Mouse (Mus musculus): ENCODE results near the gene Rcor1.
A peak's percentile ranks its signal among the peaks of the same experiment; 100 is the strongest.

Rcor1 gene

DNA sequence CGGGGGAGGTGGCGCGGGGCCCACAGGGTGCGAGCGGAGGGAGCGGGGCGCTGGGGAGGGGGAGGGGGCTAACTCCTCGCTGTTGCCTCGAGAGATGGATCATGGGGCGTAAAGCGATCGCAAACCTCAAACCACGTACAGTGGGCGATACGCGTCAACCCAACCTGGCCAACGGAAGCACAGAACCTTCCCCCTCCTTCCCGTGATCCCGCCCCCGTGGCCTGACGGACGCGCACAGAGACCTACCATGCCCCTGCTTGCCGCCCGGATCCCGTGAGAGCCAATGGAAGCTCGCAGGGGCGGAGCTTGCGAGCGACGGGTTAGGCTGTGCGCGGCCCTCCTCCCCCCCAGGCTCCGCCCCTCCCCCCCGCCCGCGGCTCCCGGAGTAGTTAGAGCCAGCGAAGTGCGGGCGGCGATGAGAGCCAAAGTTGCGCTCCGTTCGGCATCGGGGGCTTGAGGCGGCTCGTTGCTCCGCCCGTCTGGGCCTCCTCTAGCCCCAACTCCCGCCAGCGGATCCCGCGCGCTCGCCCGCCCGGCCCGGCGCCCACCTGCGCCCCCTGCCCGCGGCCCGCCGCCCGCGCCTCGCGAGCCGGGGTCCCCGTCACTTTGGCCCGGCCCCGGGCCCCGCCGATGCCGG lies at the start of gene Rcor1:
Rcor1 (plus strand) TSS at position 376 of the 637 bp plus-strand sequence.
- peak; percentile 99 for DNase-seq (ENCODE audit: low spot score in 2 of 2)

DNA sequence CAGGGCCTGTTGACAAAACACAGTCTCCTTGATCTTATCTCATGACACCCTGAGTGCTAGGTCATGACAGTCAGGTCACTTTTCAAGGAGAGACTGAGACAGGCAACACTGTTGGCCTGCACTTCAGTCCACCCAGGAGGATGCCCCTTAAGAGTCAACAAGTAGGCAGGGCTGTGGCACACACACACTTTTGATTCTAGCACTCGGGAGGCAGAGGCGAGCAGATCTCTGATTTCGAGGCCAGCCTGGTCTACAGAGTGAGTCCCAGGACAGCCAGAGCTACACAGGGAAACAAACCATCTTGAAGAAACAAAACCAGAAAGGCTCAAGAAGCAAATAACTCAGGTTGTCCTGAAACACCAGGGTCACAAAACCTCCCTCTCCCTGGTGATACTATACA lies 49.7 kb upstream of the Rcor1 start:
- no peak for DNase-seq (ENCODE audit: low spot score in 2 of 2)

DNA sequence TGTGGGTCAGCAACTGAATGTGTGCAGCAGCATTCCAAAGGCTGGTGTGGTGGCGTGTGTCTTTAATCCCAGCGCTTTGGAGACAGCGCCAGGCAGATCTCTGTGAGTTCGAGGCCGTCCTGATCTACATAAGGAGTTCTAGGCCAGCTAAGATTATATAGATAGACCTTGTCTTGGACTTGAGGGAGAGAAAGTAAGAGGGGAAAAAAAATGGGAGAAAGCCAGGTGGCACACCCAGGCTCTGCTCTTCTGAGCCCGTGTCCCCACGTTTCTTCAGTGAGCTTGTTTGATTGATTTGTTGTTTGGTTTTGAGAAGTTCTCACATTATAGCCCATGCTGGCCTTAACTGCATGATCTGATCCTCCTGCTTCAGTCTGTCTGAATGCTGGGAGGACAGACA lies 48.7 kb upstream of the Rcor1 start:
- DNase-seq (ENCODE audit: low spot score in 2 of 2), result no peak

DNA sequence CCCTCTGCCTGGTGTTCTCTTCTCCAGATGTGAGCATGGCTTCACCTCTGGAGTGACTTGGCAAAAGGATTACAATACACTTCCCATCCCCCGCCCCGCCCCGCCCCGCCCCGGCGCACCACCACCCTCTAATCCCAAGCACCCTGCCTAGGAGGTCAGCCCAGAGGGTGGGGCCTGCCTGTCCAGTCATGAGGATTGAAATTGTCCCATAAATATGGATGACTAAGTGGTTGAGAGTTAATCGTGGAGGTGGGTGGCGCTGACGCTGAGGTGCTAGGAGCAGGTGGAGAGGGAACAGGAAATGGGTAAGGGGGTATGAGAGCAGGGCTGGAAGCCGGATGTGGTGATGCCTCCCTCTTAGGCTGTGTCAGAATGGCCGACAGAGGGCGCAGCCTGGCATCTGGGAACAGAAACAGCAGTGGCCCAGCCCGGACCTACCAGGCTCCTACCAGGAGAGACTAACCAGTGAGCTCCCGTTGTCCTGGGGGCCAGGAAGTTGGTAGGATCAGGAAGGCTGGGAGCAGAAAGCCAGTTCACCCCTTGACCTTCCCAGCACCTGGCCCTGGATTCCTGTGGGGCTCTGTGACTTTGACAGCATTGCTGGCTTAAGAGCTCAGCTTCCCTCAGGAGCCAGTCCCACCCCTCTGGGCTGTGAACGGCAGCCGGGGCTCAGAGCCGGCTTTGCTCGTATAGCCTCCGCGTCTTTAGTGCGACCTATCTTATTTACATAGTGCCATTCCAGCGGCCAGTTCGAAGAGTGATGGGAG lies 47.6 kb upstream of the Rcor1 start:
- no peak for DNase-seq (ENCODE audit: low spot score in 2 of 2)

DNA sequence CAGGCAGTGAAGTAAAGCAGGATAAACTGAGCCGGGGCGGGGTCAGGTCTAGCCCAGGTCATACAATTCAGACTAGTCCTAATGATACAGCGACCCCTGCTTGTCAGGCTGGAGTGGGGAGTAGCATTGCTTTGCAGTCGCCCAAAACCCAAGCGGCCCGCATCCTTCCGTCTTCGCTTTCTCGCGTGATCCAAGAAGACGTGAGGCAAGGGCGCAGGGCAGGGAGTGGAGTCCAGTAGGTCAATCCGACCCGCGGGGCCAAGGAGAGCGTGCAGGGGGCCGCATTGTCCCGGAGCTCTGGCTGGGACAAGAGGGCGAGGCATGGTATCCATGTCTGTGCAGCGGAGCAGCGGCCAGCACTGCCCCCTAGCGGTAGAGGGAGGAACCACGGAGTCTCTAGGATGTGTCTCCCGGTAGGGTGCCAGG lies 47.0 kb upstream of the Rcor1 start:
- peak; percentile 72 to 79 for DNase-seq (ENCODE audit: low spot score in 2 of 2)

DNA sequence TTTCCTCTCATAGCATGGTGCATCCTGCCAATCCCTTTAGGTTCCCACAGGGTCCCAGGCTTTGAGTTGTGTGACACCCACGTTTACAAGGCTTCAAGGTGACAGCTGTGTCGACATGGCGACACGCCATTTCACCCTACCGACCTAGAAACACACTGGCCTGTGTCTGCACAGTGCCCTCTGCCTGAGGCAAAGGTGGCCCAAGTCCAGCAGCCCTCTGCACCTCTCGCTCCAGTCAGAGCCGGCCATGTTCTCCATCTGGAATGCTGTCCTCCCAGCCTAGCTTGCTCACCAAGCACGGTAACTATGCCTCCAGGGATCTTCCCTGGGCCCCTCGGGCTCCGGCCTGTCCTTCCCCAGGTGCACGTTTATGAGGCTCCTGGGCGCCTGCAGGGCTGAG lies 46.4 kb upstream of the Rcor1 start:
- no peak for DNase-seq (ENCODE audit: low spot score in 2 of 2)

DNA sequence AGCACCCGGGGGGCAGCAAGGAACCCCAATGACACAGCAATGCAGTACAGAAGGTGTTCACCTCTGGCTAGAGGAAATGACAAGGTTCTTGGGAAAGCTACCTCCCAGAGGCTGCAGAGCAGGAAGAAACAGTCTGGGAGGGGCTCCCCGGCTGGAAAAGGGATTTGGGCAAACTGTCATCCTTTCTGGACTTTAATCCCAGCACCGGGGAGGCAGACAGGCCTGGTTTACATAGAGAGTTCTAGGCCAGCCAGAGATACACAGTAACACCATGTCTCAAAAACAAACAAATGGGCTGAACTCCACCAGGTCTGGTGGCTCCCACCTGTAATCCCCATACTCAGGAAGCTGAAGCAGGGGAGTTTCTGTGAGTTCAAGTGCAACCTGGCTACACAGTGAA lies 45.9 kb upstream of the Rcor1 start:
- no peak for DNase-seq (ENCODE audit: low spot score in 2 of 2)

DNA sequence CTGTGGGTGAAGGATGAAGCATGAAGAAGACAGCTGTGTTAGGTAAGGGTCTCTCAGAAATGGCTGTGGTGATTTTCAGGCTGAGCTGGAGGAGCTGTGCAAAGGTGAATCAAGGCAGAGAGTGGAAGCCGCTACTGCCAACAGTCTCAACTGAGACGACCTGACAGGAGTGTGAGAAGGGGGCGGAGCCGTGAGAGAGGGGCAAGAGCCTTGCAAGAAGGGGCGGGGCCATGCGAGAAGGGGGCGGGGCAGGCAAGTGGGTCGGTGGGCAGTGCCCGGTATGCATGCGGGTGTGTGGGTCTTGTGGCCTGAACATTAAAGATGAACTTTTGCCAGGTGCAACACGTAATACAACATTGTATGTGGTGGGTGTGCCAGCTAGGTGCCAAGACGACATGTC lies 44.5 kb upstream of the Rcor1 start:
- DNase-seq (ENCODE audit: low spot score in 2 of 2), result no peak

DNA sequence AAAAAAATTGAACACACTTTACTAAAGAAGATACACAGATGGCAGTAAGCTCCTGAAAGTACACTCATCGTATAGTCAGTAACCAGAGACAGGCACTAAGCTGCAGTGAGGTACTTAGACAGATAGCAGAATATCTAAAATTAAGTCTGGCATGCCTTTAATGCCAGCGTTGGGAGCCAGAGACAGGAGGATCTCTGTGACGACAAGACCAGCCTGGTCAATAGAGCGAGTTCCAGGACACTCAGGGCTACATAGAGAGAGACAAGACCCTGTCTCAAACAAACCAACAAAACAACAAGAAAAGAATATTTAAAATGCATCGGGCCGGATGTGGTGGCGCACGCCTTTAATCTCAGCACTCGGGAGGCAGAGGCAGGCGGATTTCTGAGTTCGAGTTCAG lies 41.1 kb upstream of the Rcor1 start:
- no peak for DNase-seq (ENCODE audit: low spot score in 2 of 2)

DNA sequence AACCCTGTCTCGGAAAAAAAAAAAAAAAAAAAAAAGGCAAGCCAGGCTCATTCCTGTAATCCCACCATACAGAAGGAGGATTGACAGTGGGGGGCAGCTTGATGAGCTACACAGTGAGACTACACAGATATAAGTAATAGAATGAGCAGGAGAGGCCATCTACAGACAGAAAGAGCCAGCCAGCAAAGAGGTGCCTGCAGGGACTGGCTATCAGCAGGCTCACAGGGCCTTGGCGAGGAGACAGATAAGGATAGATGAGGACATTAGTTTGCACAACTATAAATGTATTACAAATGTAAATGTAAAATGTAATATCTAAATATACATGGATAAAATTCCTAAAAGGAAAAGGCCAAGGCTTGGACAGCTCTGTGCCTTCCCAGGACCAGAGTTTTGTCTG lies 39.3 kb upstream of the Rcor1 start:
- no peak for DNase-seq (ENCODE audit: low spot score in 2 of 2)

DNA sequence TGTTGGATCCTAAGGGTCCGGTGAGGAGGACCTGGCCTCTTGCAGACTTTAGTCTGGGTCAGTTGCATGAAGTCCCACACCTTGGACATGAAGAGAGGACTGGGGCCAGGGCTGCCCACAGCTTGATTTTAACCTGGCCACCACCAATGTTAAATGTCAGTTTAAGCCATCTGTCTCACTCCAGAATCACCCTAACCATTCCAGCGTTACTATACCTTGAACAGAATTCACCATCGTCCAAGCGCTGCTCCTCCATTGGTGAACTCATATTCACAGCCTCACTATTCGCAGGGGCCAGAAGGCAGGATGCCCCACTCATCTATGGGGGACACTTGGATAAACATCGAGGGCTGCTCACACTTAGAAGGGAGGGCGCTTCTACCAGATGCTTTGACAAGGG lies 38.2 kb upstream of the Rcor1 start:
- DNase-seq (ENCODE audit: low spot score in 2 of 2), result no peak

DNA sequence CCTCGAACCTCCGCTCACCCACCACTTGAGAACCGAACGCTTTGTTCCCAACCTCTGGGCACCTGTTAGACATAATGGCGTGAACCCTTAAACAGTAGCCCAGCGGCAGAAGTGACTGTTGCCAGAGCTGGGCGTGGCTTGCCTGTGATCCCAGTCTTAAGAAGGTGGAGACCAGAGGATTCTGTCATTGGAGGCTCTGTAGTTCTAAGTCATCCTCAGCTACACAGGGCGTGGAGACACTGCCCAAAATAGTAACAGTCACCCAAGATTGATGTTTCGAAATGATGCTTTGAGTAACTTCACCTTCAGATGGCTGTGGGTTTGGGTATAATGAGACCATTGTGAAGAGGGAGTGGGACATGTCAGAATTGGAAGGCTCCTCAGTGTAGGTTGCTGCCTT lies 35.0 kb upstream of the Rcor1 start:
- no peak for DNase-seq (ENCODE audit: low spot score in 2 of 2)

DNA sequence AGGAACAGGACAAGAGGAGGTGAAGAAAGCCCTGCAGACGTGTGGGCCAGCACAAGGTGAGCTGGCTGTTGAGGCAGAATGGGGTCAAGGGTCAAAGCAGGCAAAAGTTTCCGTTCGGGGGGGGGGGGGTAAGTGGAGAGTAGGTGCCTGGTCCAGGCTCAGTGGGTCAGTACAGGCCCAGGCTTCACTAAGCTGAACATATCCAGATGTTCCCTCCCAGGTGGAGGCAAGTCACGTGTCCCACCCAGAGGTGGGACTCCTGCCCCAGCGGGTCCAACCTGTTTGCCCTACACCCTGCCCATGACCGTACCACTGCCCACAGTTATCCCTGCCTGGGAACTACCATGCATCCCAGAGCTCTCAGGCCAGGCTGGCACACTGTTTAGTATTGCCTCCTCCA lies 33.3 kb upstream of the Rcor1 start:
- DNase-seq (ENCODE audit: low spot score in 2 of 2), result no peak

DNA sequence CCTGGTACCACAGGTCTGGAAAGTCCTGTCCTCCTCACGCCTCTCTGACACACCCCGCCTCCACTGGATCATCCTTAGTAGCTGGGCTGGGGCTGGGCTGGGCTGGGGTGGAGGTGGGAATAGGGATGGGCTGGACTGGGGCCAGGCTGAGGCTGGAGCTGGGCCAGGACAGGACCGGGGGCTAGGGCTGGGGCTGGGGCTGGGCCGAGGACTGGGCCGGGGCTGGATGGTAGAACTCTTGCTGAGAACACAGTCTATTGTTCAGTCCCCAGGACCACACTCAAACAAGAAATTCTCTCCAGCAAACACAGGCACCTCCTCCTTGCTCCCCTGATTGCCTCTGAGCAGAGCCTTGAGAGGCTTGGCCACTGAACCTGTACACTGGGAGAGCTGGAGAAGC lies 32.8 kb upstream of the Rcor1 start:
- no peak for DNase-seq (ENCODE audit: low spot score in 2 of 2)

DNA sequence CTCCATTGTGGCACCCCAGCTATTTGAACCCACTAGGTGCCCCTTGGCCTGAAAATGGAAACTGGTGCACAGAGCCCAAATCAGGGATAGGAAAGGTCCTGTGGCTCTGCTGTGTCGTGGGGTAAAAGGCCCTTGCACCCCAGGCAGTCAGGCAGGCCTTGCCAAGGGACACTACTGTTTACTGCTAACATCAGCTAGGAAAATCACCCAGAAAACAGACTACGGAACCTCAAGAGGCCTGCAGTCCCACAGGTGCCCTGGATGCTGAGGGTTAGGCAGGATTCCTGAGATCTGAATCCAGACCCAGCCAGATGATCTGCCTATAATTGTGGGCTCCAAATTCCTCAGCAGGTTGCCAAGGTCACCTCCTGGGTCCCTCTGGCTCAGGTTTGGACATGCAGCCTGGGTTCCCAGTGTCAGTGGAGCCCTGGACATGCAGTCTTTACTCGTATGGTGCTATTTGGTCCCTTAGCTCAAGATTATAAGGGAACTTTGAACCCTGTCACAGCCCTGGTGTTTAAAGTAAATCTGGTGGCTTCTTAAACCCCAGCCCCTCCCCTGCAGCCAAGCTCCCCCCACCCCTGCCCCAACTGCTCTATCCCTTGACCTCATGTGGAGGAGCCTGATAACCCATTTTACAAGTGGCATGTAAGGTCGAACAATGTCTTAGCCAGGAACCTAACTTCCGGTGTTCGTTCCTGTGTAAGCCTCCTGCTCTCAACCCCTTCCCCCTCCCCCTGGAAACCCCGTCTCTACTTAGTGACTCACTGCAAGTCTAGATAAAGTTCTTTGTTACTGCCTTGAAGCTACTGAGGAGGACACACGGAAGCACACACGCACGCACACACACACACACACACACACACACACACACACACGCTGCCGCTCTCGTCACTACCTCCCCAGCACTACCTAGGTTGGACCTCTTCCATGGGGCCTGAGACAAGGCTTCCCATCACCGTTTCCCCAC lies 31.7 kb upstream of the Rcor1 start:
- no peak for DNase-seq (ENCODE audit: low spot score in 2 of 2)

DNA sequence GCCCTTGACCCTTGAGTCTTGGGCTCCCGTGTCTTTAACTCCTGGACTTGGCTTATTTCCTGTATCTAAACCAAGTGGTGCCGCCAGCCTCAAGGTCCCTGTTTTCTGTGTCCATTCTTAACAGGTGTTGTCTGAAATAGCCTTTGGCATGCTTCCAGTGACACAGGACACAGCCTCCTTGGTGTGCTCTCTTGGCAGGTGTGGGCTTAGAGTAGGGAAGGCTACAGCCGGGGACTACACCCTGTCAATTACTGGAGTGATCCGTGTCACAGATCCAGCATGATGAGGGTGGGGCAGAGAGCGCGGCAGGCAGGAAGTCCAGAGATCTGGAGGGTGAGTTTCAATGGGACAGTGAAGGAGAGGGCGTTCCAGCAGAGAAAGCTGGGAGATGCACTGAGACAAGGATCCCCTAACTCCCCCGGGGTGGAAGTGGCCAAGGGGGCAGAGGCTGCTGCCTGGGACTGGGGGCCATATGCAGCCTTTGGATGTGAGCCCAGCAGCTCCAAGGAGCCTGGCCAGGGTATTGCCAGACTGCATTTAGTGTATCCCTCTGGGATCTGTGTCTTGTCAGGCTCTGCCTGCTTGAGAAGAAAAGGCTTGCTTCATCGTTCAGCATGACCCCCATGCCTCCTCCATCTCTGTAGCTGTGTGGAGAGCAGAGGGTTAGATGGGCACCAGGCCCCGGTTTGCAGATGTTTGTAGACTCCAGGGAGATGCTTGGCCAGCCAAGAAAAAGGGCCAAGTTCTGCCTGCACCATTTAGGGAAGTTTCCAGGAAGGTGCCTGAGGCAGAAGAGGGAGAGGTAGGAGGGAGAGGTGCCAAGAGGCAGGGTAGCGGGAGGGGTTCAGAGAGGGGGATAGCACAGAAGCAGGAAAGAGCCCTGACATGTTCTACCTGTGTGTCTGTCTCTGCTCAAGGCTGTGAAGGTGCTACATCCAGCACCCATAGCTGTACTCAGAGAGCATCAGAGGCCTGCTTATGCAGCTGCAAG lies 30.4 kb upstream of the Rcor1 start:
- DNase-seq (ENCODE audit: low spot score in 2 of 2), result no peak

DNA sequence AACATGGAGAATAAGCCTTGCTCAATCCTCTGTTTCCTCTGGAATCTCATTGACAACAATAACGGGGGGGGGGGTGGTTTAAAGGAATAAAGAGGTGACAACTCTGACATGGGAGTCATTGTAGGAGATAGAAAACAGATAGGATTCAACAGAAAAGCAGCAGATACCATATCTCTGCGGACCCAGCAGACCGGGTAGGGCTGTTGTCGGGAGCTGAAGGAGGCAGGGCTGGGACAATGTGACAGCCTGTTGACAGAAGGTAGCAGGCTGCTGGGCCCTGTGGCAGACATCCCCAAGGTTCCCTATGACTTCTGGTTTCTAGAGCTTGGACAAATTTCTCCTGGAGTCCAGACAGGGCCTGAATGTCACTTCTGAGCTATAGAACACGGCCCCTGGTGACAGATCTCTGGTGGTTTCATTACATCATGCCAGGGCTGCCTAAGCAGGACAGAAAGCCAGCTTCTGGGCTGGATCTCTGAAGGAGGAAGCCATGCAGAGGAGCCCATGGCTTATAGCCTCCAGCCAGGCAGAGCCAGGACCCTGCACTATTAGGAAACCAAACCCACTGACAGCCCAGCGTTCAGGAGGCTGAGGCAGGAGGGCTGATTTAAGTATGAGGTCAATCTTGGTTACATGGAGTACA lies 29.4 kb upstream of the Rcor1 start:
- no peak for DNase-seq (ENCODE audit: low spot score in 2 of 2)

DNA sequence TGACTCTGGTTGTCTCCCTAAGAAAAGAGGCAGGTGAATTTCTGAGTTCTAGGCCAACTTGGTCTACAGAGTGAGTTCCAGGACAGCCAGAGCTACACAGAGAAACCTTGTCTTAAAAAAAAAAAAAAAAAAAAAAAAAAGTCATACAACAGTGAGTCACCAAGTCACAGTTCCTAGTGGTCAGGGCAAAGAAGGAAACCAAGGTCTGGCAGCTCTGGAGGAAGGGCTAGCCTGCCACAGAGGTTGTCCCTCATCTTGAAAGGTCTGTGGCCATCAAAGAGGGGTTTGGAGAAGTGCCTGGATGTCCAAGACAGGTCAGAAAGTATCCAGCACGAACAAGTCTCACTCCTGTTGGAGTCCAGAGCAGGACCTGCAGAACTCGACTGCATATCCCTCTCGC lies 22.3 kb upstream of the Rcor1 start:
- no peak for DNase-seq (ENCODE audit: low spot score in 2 of 2)

DNA sequence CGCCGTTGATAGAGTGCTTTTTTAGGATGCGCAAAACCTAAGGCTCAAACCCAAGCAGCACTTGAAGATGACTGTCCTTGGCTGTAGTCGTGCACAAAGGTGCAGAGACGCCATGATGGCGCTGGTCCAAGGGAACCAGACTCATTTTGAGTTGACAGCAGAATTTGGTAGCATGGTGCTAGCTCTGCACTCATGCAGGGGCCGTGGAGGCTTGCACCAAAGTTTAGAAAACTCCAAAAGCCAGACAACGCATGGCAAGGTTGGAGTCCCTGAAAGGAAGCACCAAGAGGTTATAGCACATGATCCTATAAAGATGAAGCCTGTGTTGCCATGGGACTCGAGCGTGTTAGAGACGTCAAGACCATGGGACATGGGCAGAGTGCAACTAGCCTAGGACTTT lies 21.1 kb upstream of the Rcor1 start:
- no peak for DNase-seq (ENCODE audit: low spot score in 2 of 2)

DNA sequence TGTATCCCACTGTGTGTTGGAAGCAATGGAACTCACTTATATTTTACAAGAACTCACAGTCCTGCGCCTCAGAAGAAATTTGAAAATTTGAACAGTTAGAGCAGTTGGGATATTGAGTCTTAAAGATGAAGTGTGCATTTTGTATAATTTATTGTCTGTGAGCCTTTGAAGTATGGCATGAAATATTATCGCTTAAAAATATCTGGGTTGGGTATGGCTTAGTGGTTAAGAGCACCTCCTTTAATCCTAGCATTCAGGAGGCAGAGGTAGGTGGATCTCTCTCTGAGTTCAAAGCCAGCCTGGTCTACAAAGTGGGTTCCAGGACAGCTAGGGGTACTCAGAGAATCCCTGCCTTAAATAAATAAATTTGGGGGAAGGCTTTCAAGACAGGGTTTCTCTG lies 20.1 kb upstream of the Rcor1 start:
- DNase-seq (ENCODE audit: low spot score in 2 of 2), result no peak

DNA sequence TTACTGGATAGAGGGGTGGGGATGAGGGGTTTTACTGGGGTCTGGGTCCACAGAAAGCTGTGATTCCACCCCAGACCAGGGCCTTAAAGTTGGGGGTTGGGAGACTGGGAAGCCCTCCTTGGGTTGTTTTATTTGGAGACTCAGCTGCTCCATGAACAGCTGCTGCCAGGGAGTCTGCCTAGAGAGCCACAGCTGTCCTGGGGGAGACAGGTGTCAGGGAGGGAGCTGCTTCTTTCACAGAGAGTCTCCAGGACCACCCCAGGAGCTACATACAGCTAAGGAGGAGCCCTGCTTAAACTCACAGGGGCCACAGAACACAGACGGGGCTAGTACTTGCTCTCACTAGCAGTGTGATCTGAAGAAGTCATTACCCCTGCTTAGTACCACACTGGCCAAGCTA lies 18.0 kb upstream of the Rcor1 start:
- DNase-seq (ENCODE audit: low spot score in 2 of 2), result no peak

All from right cerebral cortex, postnatal 36 days (tissue).